Mouse (Mus musculus): ENCODE data around the gene Pif1. TPM values are rescaled to one million over a fixed set of nuclear protein-coding genes. Genes with fewer than 3 reads are reported as not detected.

Pif1 gene
- polyA plus RNA-seq, 1 experiment from 2014 or later, result 0.75 TPM

DNA sequence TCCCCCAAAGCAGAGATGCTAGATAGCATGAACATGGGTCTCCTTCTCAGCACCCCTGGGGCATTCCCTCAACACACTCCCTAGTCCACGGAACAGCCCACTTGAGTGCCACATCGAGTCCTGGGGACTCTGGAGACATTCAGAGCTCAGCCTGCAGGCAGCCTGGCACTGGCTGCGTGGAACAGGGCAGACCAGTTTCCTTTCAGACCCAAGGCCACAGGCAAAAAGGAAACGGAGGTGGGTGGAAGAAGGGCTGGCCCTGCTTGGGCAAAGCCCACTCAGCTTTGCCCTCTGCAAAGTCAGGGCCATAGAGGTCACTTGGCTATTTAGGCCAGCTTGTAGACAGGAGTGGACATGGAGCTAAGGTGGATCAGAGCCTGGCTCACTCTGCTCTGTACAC is 39.1 kb upstream of the Pif1 start:
- H3K4me1 ChIP-seq (ENCODE audit: control insufficient read depth, insufficient read depth, low read length), result peaks cover 8% of the 10 kb centered on the region
- no peak overlapping the region for H3K4me3 ChIP-seq (ENCODE audit: low read depth, low read length)
- H3K9ac ChIP-seq (replicated peaks; ENCODE audit: low read depth, low read length), result no peak overlapping the region
- H3K36me3 ChIP-seq (ENCODE audit: control insufficient read depth, insufficient read depth, low read length), result no peaks in the 10 kb centered on the region
- WGBS, result 56% methylated on average over 4 of the region's 4 CpGs
- no peaks in the 10 kb centered on the region for H3K9me3 ChIP-seq (ENCODE audit: control insufficient read depth, low read length)
- no peak overlapping the region for H3K27ac ChIP-seq (ENCODE audit: low read depth, low read length)
- no peaks in the 10 kb centered on the region for H3K27me3 ChIP-seq (ENCODE audit: control insufficient read depth, insufficient read depth, low read length)
- no peak for ATAC-seq (ENCODE audit: low read depth)
- no peak overlapping the region for H3K4me2 ChIP-seq (ENCODE audit: low read depth, low read length)

DNA sequence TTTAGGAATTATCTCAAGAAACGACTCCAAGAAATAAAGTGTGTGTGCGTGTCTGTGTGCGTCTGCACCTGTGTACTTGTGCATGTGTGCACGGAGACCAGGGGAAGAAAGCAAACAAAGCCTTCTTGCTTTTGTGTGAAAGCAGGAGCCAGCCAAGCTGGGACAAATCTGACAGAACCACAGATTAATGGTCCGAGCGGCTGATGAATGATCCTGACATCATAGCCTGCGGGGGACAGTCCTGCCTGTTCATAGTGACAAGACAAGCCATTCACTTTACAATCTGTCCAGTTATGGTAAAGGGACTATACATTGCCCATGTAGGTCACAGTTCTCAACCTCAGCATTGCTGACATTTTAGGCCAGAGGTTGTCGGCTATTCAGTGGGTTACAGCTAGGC is 38.6 kb upstream of the Pif1 start:
- Histone ChIP-seq H3K36me3 (ENCODE audit: control insufficient read depth, insufficient read depth, low read length) (no peaks in the 10 kb centered on the region), H3K9ac (replicated peaks; ENCODE audit: low read depth, low read length) (no peak overlapping the region), H3K27me3 (ENCODE audit: control insufficient read depth, insufficient read depth, low read length) (no peaks in the 10 kb centered on the region), H3K27ac (ENCODE audit: low read depth, low read length) (no peak overlapping the region), H3K9me3 (ENCODE audit: control insufficient read depth, low read length) (no peaks in the 10 kb centered on the region), H3K4me3 (ENCODE audit: low read depth, low read length) (no peak overlapping the region), H3K4me1 (ENCODE audit: control insufficient read depth, insufficient read depth, low read length) (peaks cover 8% of the 10 kb centered on the region), H3K4me2 (ENCODE audit: low read depth, low read length) (no peak overlapping the region)
- 38% methylated on average over 8 of the region's 8 CpGs for WGBS
- ATAC-seq (ENCODE audit: low read depth), result no peak

DNA sequence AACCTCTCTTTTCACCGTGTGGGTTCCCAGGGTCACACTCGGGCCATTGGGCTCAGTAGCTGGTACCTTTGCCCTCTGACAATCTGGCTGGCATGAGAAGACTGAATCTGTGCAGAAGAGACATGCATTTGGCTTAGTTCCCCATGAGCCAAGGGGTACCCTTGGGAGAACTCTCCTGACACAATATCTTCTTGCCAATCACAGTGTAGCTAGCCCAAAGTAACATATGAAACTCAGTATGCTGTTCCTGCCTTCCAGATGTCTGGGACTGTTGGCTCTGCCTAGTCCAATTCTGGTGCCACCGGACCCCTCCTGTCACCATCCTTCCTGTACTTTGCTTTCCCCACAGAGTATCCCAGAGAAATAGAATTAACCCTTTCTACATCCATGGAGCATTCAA is 37.8 kb upstream of the Pif1 start:
- H3K4me3 ChIP-seq (ENCODE audit: low read depth, low read length), result no peak overlapping the region
- H3K4me2 ChIP-seq (ENCODE audit: low read depth, low read length), result no peak overlapping the region
- H3K4me1 ChIP-seq (ENCODE audit: control insufficient read depth, insufficient read depth, low read length), result peaks cover 8% of the 10 kb centered on the region
- H3K27me3 ChIP-seq (ENCODE audit: control insufficient read depth, insufficient read depth, low read length), result no peaks in the 10 kb centered on the region
- 64% methylated on average over 3 of the region's 3 CpGs for WGBS
- H3K9ac ChIP-seq (replicated peaks; ENCODE audit: low read depth, low read length), result no peak overlapping the region
- no peak for ATAC-seq (ENCODE audit: low read depth)
- no peak overlapping the region for H3K27ac ChIP-seq (ENCODE audit: low read depth, low read length)
- H3K9me3 ChIP-seq (ENCODE audit: control insufficient read depth, low read length), result no peaks in the 10 kb centered on the region
- H3K36me3 ChIP-seq (ENCODE audit: control insufficient read depth, insufficient read depth, low read length), result no peaks in the 10 kb centered on the region

DNA sequence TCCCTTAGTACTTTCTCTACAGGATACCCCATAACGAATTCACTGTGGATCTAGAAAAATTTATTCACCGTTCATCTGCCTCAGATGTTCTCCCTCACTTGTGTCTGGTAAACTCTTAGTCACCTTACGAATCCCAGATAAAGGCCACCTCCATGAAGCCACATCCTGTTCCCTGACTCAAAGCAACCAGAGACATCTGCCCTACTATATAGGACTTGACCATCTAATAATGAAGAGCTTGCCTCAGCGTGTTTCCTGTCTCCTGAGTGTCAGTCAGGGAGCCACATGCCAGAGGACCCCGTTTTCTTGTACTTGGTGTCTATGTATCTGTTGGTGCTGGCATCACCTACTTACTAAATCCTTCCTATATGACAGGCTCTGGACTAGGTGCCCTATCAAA is 37.3 kb upstream of the Pif1 start:
- peaks cover 8% of the 10 kb centered on the region for H3K4me1 ChIP-seq (ENCODE audit: control insufficient read depth, insufficient read depth, low read length)
- H3K27me3 ChIP-seq (ENCODE audit: control insufficient read depth, insufficient read depth, low read length), result no peaks in the 10 kb centered on the region
- no peaks in the 10 kb centered on the region for H3K36me3 ChIP-seq (ENCODE audit: control insufficient read depth, insufficient read depth, low read length)
- no peak overlapping the region for H3K4me2 ChIP-seq (ENCODE audit: low read depth, low read length)
- no peak for ATAC-seq (ENCODE audit: low read depth)
- H3K9ac ChIP-seq (replicated peaks; ENCODE audit: low read depth, low read length), result no peak overlapping the region
- H3K9me3 ChIP-seq (ENCODE audit: control insufficient read depth, low read length), result no peaks in the 10 kb centered on the region
- H3K4me3 ChIP-seq (ENCODE audit: low read depth, low read length), result no peak overlapping the region
- H3K27ac ChIP-seq (ENCODE audit: low read depth, low read length), result no peak overlapping the region
- WGBS, result 95% methylated on average over 5 of the region's 5 CpGs

DNA sequence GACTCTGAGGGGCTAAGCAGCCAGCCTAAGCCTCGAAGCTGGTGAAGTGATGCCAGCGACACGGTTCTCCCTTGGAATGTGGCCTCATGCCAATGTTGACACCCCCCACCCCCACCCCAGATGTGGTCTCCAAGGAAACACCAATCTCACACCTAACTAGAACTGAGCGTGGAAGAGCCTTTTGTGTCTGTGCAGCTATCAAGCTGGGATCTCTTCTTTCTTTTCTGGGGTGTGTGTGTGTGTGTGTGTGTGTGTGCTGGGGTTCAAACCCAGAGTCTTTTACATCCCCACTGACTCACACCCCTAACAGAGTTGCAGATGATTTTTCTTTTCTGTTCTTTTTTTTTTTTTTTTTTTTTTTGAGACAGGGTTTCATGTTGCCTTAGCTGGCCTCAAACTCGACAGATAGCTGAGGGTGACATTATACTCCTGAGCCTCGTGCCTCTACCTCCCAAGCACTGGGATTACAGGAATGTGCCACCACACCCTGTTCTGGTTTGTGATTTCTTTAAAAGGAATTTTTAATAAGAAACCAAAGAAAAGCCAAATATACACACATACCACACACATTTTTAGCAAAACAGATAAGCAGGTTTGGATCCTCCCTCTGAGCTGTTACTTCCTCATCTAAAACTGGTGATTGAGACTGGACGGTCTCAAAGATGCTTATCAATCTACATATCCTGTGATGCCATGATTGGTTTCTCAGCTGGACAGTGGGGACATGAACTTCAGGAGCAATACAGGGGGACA is 36.7 kb upstream of the Pif1 start:
- no peak for ATAC-seq (ENCODE audit: low read depth)
- no peak overlapping the region for H3K9ac ChIP-seq (replicated peaks; ENCODE audit: low read depth, low read length)

DNA sequence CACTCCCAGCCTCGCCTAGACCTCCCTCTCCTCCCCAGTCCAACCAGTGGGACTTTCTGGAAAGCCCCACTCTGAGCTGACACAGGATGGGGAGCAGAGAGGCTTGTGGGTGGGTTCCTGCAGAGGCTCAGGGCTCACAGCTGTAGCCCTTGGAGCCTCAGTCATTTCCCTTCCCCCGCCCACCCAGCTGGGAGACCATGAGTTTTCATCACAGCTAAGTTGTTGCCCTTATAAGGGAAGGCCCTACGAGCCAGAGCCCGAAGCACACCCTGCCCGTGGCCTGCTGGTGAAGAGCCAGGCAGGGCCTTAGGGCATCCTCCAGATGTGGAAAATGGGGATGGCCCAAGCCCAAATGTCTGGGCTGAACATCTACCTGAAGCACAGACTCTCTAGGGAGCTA is 35.9 kb upstream of the Pif1 start:
- H3K4me1 ChIP-seq (ENCODE audit: control insufficient read depth, insufficient read depth, low read length), result peaks cover 8% of the 10 kb centered on the region
- H3K9me3 ChIP-seq (ENCODE audit: control insufficient read depth, low read length), result no peaks in the 10 kb centered on the region
- no peak for ATAC-seq (ENCODE audit: low read depth)
- no peak overlapping the region for H3K9ac ChIP-seq (replicated peaks; ENCODE audit: low read depth, low read length)
- no peak overlapping the region for H3K27ac ChIP-seq (ENCODE audit: low read depth, low read length)
- H3K4me3 ChIP-seq (ENCODE audit: low read depth, low read length), result no peak overlapping the region
- H3K27me3 ChIP-seq (ENCODE audit: control insufficient read depth, insufficient read depth, low read length), result no peaks in the 10 kb centered on the region
- H3K36me3 ChIP-seq (ENCODE audit: control insufficient read depth, insufficient read depth, low read length), result no peaks in the 10 kb centered on the region
- no peak overlapping the region for H3K4me2 ChIP-seq (ENCODE audit: low read depth, low read length)
- 35% methylated on average over 5 of the region's 5 CpGs for WGBS

More for the DNA sequence above, 36.7 kb upstream of the Pif1 start:
- 37% methylated on average over 7 of the region's 7 CpGs for WGBS
- no peaks in the 10 kb centered on the region for H3K36me3 ChIP-seq (ENCODE audit: control insufficient read depth, insufficient read depth, low read length)
- H3K27ac ChIP-seq (ENCODE audit: low read depth, low read length), result no peak overlapping the region
- H3K9me3 ChIP-seq (ENCODE audit: control insufficient read depth, low read length), result no peaks in the 10 kb centered on the region
- no peak overlapping the region for H3K4me2 ChIP-seq (ENCODE audit: low read depth, low read length)
- H3K27me3 ChIP-seq (ENCODE audit: control insufficient read depth, insufficient read depth, low read length), result no peaks in the 10 kb centered on the region
- peaks cover 8% of the 10 kb centered on the region for H3K4me1 ChIP-seq (ENCODE audit: control insufficient read depth, insufficient read depth, low read length)
- H3K4me3 ChIP-seq (ENCODE audit: low read depth, low read length), result no peak overlapping the region

DNA sequence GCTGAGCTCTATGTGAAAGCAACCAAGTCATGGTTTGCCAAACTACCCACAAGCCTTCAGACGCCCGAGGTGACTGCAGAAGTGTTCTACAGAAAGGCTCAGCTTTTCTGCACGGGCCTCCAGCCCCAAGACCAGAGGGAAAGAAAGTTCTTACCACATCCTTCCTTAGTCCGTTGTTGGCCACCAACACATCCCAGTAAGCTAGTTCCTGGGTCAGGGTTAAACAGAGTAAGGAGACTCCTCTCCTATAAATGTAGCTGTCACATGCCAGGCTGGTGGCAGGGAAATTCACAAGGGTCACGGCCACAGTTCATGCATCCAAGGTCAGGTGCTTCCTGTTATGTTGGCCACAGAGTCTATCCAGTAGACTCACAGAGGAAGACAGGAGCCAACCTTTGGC is 34.8 kb upstream of the Pif1 start:
- no peak overlapping the region for H3K4me3 ChIP-seq (ENCODE audit: low read depth, low read length)
- no peaks in the 10 kb centered on the region for H3K36me3 ChIP-seq (ENCODE audit: control insufficient read depth, insufficient read depth, low read length)
- no peak overlapping the region for H3K27ac ChIP-seq (ENCODE audit: low read depth, low read length)
- H3K9me3 ChIP-seq (ENCODE audit: control insufficient read depth, low read length), result no peaks in the 10 kb centered on the region
- no peak overlapping the region for H3K9ac ChIP-seq (replicated peaks; ENCODE audit: low read depth, low read length)
- no peak for ATAC-seq (ENCODE audit: low read depth)
- H3K4me2 ChIP-seq (ENCODE audit: low read depth, low read length), result no peak overlapping the region
- no peaks in the 10 kb centered on the region for H3K27me3 ChIP-seq (ENCODE audit: control insufficient read depth, insufficient read depth, low read length)
- WGBS, result 90% methylated on average over 5 of the region's 5 CpGs
- peaks cover 8% of the 10 kb centered on the region for H3K4me1 ChIP-seq (ENCODE audit: control insufficient read depth, insufficient read depth, low read length)

DNA sequence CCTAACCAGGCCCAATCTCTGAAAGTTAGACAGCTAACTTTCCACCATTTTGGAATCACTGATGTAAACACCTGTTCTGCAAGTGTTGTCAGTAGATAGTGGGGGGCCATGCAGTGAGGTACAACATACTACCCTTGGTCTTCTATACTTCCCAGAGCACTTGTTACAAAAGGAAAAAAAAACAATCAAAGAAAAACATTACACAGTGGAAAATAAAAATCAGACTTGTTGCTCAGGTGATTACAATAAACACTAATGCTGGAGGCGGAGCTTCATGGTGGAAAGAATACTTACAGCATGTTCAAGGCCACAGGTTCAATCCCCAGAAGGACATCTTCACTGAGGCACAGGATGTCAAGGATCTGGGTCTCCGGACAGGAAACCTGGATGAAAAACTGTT is 34.2 kb upstream of the Pif1 start:
- no peaks in the 10 kb centered on the region for H3K27me3 ChIP-seq (ENCODE audit: control insufficient read depth, insufficient read depth, low read length)
- no peak overlapping the region for H3K9ac ChIP-seq (replicated peaks; ENCODE audit: low read depth, low read length)
- H3K4me1 ChIP-seq (ENCODE audit: control insufficient read depth, insufficient read depth, low read length), result peaks cover 8% of the 10 kb centered on the region
- H3K27ac ChIP-seq (ENCODE audit: low read depth, low read length), result no peak overlapping the region
- H3K9me3 ChIP-seq (ENCODE audit: control insufficient read depth, low read length), result no peaks in the 10 kb centered on the region
- H3K4me3 ChIP-seq (ENCODE audit: low read depth, low read length), result no peak overlapping the region
- H3K4me2 ChIP-seq (ENCODE audit: low read depth, low read length), result no peak overlapping the region
- H3K36me3 ChIP-seq (ENCODE audit: control insufficient read depth, insufficient read depth, low read length), result no peaks in the 10 kb centered on the region
- no peak for ATAC-seq (ENCODE audit: low read depth)
- WGBS, result 98% methylated on average over 2 of the region's 2 CpGs

DNA sequence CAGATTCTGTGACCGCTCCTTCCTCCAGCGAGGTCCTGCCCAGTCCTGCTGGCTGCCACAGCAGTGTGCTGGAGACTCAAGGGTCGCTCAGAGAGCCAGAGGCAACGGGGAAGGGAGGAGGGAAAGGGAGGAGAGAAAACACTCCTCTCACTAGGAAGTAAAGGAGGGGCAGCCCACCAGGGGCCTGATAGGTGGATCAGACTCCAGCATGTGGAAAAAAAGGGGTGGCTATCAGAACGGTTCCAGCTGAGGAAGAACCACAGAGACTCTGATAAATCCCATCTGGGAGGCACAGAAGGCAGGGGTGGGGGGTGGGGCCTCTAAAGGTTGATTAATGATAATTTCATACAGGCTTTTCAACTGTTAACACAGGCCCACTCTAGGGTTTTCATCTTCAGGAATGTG is 32.0 kb upstream of the Pif1 start:
- Histone ChIP-seq H3K27me3 (ENCODE audit: control insufficient read depth, insufficient read depth, low read length) (no peaks in the 10 kb centered on the region), H3K36me3 (ENCODE audit: control insufficient read depth, insufficient read depth, low read length) (no peaks in the 10 kb centered on the region), H3K9ac (replicated peaks; ENCODE audit: low read depth, low read length) (no peak overlapping the region), H3K4me1 (ENCODE audit: control insufficient read depth, insufficient read depth, low read length) (0 out of 2 replicates have a peak, but pooled peaks cover 3% of the 10 kb centered on the region), H3K4me2 (ENCODE audit: low read depth, low read length) (no peak overlapping the region), H3K9me3 (ENCODE audit: control insufficient read depth, low read length) (no peaks in the 10 kb centered on the region), H3K27ac (ENCODE audit: low read depth, low read length) (no peak overlapping the region), H3K4me3 (ENCODE audit: low read depth, low read length) (no peak overlapping the region)
- no peak for ATAC-seq (ENCODE audit: low read depth)
- 23% methylated on average over 5 of the region's 5 CpGs for WGBS
